Mouse (Mus musculus): ENCODE measurements around the gene Acta2.

The Acta2 gene

DNA sequence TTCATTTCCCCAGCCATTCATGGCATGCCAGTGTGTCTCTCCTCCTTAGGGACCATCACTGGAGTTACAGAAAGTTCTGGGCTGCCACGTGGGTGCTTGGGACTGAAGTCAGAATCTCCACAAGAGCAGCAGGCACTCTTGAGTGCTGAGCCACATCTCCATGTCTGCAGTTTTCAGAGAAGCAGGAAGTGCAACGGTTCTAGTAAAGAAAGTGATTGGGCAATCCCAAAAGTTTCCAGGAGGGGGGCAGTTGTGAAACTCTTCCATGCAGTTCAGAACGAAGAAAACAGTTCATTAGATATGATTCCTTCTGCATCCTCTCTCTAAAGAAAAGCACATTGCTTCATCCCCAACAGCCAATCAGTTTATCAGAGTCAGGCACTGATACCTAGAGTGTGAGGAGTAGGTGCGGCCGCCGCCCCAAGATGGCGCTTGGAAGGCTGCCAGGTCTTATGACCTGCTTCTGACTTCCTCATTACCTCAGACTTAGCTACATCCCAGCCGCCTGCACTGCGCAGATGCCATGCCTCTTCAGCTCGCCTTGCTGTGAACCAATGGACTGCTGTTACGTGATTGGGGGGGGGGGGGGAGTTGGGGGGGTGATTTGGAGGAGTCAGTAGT, 14.8 kb upstream of the Acta2 start:
- no peak for DNase-seq (ENCODE audit: inconsistent ontology term)

DNA sequence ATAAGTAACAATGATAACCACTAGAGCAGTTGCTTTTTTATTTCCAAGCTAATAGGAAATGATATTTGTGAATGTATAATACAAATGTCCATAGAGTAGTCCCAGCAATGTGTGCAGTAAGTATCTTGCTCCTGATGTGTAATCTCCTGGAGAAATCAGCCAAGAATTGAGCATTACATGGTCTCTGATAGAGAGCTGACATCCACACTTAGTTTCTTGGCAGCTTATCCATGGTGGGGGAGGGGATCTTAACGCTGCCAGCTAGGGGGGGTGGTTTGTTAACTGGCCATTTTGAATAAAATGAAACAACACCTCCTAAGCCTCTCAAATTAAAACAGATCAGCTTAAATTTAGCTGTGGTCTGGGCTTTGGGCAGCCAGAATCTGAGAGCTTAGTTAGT, 13.6 kb upstream of the Acta2 start:
- DNase-seq (ENCODE audit: inconsistent ontology term), result no peak

DNA sequence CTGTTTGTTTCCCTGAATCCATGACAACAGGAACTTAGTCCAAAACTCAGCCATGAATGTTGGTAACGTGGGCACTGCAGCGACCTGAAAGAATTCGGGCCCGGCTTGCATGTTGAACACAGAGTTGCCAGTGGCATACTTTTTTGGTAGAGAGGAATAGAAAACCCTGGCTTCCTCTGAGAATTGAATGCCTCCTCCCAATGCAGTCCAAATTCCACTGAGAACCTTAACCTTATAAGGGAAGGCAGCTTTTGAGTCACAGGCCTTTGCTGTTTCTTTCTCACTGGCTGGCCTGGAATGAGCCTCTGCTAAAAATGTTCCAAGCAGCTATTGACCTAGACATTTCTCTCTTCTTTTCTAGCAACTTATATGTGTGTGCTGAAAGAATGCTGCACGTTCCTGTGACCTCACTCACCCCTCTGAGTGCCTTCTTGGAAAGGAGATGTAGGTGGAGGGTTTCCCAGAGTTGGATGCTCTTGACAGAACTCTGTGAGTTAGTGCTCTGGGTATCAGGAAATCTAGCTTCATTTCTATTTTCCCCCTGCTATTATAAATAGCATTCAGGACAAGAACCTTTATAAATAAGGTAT, 10.3 kb upstream of the Acta2 start:
- peak; percentile 94 for DNase-seq (ENCODE audit: inconsistent ontology term)

DNA sequence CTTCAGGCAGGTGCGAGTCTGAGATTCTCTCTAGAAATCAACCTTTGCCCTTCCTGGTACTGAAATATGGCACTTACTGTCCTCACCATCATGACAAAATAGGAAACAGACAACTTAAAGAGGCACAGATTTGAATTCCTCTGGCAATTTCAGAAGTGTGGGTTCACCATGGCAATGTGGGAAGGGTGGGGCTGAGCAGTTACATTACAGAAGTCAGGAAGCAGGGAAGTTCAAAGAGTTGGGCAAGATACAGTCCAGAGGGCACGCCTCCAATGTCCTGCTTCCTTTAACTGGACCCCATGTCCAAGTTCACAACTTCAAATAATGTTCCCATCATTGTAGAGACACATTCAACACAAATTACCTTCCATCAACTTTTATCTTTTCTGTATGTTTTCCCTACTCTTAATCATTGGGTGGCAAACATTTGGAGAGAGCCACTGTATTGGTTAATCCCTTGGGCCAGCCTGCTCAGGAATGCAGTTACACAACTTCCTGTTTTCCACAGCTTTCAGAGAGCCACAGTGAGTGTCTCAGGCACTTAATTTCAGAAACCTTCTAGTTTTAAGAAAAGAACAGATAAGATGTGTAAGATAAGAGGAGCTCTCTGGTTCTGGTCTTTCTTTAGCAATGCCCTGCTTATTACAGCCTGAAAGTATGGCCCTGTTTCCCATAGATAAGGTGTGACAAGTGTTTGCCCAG, 7.0 kb upstream of the Acta2 start:
- no peak for DNase-seq (ENCODE audit: inconsistent ontology term)

DNA sequence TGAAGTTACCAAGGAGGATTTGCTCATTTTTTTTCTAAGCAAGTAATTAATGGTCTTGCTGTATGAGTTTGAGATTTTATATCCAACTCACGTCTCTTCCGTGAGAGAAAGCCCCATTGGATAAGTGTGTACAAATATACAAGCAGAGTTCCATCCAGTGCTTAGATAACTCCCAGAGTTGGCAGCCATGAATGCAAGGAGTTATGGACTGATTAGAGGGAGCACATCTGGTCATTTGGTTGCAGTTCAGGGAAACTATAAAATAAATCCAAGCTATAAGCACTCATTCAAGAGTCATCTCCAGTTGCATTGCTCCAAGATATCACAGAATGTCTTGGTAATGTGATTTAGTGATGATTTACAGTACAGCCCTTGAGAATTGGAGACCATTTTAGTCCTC, 1.5 kb upstream of the Acta2 start:
- DNase-seq (ENCODE audit: inconsistent ontology term), result no peak

DNA sequence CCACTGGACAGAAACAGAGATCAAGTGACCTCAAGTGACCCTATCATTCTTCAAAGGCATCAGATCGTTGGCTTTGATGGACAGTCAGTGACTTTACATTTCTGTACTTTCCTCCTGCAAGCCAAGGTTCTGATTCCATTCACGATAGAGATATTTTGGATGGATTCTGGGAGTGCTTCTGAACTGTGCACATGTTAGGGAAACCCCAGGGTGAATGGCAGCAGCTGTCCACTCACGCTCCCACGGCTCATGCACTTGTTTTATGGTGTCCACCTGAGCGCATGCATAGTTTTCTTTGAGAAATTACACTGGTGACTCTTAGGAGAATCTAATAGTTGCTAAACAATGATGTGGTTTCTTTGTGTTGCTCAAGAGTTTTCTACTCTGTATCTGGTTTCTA, 759 bp upstream of the Acta2 start:
- no peak for DNase-seq (ENCODE audit: inconsistent ontology term)

DNA sequence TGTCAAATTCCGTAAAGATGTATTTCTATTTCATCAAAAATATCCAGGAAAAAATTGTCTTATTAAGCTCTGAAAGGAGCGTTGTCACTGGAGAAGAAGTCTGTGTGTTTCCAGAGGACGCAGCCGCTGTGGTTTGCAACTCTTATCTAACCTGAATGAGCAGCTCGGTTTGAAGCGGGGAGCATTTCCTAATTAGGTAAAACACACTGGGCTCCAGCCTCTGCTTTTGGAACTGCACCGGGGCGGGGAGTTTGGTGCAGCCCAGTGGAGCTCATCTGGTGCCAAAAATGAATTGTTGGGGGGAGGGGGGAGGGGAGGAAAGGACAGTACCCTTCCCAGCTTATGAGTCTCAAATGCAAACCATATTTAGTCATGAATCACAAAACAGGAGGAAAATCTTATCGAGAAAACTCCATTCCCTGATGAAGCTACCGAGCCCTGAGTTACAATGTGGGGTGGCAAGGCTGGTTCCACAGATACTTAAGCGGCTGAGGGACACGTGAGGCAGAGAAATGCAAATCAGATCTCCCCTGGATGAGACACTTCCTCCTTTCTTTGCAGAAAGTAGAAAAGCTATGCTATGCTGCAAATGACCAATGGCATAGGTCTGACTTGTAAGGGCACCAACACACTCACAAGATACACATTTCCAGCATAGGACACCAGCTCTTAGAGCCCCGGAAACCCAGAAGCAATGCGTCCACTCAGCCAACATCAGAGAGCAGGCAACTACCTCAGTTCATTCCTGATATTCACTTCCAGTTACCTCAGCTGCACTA, 1.1 kb downstream of the Acta2 start:
- DNase-seq (ENCODE audit: inconsistent ontology term), result peak; percentile 87

DNA sequence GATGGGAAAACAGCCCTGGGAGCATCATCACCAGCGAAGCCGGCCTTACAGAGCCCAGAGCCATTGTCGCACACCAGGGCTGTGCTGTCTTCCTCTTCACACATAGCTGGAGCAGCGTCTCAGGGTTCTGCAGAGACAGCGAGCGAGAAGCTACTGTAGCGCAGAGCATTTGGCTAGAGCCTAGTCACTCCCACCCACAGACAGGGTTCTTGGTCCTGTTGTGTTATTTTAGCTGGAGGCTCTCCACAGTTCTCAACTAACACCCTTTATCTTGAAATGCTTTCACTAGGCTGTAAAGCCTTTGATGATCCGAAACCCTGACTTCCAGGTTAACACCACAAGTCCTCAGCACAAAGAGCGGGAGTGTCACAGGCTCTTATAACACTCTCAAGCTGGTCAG, 2.9 kb downstream of the Acta2 start:
- DNase-seq (ENCODE audit: inconsistent ontology term), result no peak

DNA sequence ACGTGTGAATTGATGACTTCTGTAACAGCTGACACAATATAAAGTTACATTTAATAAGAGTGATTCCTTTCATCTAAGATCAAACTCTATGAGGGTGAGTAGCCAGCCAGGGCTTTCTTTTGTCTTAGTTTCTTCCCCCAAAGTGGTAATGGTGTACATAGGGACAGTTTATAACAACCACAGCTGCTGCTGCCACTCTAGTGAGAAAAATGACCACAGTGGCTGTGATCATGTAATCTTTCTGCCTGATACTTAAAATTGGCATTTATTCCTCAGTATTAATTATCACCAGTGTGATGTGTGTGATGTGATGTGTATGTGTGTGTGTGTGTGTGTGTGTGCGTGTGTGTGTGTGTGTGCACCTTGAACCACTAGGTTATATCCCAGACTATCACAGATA, 3.5 kb downstream of the Acta2 start:
- DNase-seq (ENCODE audit: inconsistent ontology term), result no peak

DNA sequence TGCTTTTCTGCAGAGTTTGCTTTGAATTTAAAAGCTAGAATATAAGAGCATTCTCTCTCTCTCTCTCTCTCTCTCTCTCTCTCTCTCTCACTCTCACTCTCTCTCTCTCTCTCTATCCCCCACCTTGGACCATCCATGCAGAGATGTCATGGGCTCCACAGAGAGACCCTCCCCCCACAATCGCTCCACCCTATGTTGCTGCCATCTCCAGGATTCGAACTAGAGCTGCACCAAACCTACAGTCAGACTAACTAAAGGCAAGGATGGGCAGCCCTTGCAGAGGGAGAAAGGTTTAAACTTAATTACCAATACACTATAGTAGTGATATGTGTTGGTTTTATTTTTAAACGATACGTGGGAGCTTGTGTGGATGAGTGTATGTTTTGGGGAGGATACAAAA, 4.8 kb downstream of the Acta2 start:
- DNase-seq (ENCODE audit: inconsistent ontology term), result no peak

DNA sequence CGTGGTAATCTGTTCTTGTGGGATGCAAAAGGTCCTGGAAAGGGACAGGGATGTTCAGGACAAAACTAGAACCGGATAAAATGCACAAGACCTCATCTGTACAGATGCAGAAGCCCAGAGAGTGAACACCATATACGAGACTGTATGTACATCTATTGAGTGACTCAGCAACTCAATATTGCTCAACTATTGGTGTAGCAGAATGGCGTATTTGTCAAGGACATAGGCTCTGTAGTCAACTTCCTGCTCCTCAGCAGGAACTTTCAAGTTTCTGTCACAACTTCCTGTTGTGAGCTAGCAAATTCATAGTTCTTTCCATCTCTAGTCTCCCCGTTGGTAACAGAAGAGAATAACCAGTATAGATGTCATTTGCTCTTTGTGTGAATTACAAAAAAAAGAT, 6.8 kb downstream of the Acta2 start:
- DNase-seq (ENCODE audit: inconsistent ontology term), result no peak

DNA sequence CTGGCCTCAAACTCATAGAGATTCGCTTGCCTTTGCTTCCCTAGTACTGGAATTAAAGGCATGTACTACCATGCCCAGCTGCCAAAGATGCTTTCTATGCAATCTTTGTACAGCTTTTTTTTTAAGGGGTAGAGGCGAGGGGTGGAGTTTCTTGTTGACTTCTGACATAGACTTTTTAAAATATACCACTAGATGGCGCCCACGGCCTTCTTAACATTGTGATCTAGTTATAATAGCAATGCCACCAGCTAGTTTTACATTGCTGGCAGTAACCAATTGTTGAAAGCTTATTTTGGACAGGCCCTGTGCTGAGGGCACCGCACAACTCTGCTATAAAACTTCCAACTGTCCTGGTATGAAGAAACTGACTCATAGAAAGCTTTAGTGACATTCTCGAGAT, 11.3 kb downstream of the Acta2 start:
- DNase-seq (ENCODE audit: inconsistent ontology term), result peak; percentile 73

DNA sequence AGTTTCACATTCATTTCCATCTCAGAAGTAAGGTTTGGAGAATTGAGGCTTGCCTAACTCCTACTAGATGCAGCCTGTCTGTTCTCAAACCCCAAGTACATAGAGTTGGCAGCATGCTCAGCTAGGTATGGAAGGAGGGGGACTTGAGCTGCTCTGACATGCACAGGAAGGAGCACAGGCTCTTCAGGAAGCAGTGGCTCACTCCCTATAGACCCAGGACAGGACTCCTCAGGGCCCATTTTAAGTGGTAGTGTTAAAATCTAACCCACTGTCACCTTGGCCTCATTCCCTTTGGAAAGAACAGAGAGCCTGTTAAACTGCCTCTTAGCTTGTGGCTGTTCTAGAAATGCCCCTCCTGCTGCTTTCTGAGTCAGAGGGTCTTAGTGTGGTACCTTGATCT, 12.5 kb downstream of the Acta2 start:
- no peak for DNase-seq (ENCODE audit: inconsistent ontology term)

DNA sequence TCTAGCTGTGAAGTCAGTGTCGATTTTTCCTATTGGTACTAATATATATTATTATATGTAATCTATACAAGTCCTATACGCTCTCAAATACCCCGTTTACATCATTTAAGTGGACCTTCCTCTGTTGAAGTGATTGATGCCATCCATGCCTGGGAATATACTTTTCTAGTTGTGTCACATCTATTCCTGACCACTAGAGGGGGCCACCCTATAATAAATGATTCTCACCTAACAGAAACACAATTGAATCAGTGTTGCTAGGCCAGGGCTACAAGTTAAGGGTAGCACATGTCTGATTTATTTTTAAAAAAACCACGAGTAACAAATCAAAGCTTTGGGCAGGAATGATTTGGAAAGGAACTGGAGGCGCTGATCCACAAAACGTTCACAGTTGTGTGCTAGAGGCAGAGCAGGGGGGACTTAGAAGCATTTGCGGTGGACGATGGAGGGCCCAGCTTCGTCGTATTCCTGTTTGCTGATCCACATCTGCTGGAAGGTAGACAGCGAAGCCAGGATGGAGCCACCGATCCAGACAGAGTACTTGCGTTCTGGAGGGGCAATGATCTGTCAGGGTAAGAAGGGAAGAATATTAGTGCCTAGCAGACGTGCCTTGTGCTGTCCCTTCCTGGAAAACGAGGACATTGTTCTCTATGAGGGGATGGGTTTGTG, 14.0 kb downstream of the Acta2 start:
- DNase-seq (ENCODE audit: inconsistent ontology term), result no peak

DNA sequence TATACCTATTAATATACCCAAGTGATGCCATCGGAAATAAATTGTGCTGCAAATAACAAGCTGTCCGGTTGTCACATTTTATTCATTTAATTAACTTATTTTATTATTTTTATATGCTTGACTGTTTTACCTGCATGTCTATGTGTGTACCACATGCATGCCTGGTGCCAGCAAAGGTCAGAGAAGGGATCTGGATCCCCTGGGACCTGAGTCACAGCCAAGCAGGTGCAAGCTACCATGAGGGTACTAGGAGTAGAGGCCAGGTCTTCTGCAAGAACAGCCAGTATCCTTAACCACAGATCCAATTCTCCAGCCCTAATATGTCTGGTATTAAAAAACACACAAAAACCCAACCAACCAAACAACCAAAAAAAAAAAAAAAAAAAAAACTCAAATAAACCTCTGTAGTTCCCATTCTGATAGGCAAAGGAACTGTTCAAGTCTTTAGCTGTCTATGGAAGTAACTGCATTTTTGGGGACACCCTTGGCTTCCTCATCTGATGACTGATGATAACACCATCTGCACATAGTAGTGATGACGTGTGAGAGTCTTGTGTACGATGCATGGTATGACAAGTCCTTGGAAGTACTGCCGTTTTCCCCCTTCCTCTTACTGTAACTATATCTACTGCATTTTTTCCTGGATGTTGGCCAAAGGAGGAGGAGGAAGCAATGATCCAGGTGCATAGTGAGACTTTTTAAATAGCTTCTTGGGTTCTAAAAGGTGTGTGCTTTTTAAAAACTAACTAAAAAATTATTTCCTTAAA, 14.9 kb downstream of the Acta2 start:
- no peak for DNase-seq (ENCODE audit: inconsistent ontology term)

DNA sequence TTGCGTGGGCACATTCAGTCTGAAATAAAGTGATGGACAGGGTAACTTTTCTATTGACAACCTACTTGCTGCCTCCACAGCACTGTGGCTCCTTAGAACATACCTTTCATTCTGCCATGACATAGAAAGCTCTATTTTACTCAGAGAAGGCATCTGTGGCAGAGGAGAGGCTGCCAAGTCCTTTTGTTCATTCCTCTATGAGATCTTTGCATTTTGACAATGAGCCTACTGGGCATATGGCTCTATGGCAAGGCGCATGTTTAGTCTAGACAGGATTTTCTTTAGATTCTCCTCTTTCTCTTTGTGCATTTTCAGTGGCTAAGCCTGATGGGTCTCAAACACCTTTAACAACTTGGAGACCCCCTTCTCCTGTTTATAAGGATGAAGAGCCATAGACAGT, 17.6 kb downstream of the Acta2 start:
- no peak for DNase-seq (ENCODE audit: inconsistent ontology term)

DNA sequence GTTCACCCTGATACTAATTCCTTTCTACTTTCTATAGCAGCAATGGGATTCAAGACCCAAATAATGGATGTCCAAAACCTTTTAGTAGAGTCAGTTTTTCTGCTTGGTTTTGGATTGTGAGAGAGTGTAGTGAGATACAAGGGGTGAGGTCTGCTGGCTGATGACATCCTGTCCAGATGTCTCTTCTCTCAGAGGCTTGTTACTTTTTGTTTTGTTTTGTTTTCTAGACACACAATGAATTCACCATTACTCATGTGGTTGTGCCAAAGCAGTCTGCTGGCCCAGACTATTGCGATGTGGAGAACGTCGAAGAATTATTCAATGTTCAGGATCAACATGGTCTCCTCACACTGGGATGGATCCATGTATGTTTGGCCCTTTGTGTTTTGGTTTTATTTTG, 19.3 kb downstream of the Acta2 start:
- DNase-seq (ENCODE audit: inconsistent ontology term), result no peak

DNA sequence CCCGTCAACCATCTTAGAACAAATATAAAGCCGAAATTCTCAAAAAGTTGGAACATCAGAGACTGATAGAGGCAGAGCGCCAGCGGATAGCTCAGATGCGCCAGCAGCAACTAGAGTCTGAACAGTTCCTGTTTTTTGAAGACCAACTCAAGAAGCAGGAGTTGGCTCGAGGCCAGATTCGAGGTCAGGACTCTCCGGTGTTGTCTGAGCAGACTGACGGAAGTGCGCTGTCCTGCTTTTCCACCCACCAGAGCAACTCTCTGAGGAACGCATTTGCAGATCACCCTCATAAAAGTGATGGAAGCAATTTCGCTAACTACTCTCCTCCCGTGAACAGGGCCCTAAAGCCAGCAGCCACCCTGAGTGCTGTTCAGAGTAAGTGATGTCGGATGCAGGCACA, 21.4 kb downstream of the Acta2 start:
- DNase-seq (ENCODE audit: inconsistent ontology term), result no peak

DNA sequence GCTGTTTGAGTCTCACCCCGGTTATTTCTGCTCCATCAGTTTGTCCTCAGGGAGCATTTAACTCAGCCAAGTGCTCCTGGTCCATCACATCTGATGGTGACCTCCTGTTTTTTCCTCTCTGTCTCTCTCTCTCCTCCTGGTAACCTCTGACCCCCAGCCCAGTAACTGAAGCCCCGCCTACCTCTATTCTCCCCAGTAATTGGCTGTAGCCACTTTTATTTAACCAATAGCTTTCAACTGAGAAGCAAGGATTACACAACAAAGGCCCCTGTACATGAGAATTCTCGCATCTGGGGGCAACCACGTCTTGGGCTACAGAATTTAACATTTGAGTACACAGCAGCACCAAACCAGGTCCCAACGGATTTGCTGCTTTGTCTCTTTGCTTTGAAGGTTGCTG, 23.1 kb downstream of the Acta2 start:
- no peak for DNase-seq (ENCODE audit: inconsistent ontology term)

DNA sequence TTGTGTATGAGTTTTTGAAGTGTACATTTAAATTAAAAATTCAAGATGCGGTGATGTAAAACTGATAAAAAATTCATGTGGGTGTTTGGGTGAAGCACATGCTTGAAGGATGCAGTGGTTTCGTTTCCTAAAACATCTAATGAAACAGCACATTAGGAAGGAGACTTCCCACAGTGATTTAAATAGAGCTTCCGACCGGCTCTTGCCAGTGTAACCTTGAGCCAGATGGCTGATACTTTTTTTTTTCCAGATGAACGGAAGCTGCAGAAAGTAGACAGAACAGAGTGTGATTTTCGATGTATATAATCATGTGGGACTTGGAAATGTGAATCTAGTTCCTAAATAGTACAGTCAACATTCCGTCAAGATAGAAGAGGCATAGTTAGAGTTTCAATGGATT, 23.8 kb downstream of the Acta2 start:
- DNase-seq (ENCODE audit: inconsistent ontology term), result no peak

DNA sequence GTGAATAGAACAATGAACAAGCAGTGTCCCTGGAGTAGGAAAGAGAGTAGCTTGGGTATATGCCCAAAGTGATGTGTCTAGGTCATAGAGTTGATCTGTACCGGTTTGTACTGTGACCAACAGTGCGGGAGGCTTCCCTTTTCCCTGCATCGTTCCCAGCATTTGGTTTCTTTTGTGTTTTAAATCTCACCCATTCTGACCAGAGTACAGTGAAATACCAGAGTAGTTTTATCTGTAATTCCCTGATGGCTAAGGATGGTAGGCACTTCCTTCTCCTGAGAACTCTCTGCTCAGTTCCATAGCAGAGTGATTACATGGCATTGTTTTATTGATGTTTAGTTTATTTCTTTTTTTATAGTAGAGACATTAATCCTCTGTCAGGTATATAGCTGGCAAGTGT, 32.6 kb downstream of the Acta2 start:
- no peak for DNase-seq (ENCODE audit: inconsistent ontology term)
